In the genomic region with DNA sequence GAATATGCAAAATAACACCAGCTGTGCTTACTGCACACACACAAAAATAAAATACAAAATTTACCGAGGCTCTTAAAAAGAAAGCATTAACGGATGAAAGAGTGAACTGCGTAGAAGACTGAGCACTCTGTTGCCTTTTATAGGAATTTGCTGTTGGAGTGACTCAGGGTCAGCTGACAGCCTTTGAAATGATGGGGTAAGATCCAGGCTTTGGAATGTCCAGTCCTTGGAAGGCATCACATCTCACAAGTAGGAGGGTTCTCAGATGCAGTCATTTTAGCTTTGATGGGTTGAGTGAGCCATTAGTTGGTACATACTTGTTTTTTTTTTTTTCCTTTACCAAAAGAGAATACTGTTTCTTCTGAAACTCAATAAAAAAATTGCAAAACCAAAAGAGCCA, we compare ENCODE assay signal across 24 mouse cellular contexts.
DNase-seq lines count a peak whose midpoint lies in the region; ATAC-seq and TF ChIP-seq lines count a peak whose summit lies in the region.
"Had no signal": no experiment of that assay in that cellular context is flagged by ENCODE, and none has a peak within 500 bp of the region (broad histone marks: within the 10 kb centered on the region; RNA-seq: fewer than 3 reads in every experiment).

No protein-coding gene starts in this region.

- 72% methylated on average over 3 of the region's 3 CpGs for WGBS in forebrain, embryonic 15.5 days
- 70% methylated on average over 3 of the region's 3 CpGs for WGBS in forebrain, postnatal 0 days
- 80% methylated on average over 3 of the region's 3 CpGs for WGBS in midbrain, embryonic 13.5 days
- 92% methylated on average over 3 of the region's 3 CpGs for WGBS in midbrain, embryonic 10.5 days
- 82% methylated on average over 3 of the region's 3 CpGs for WGBS in hindbrain, embryonic 15.5 days
- WGBS in neural tube, embryonic 14.5 days, result 63% methylated on average over 3 of the region's 3 CpGs

- H3K36me3 ChIP-seq in forebrain, embryonic 15.5 days, result no peaks in the 10 kb centered on the region
- no peaks in the 10 kb centered on the region for H3K36me3 ChIP-seq in forebrain, postnatal 0 days (ENCODE audit: insufficient read depth)
- no peaks in the 10 kb centered on the region for H3K36me3 ChIP-seq in midbrain, embryonic 13.5 days
- H3K36me3 ChIP-seq in midbrain, embryonic 10.5 days, result no peaks in the 10 kb centered on the region
- no peaks in the 10 kb centered on the region for H3K36me3 ChIP-seq in hindbrain, embryonic 15.5 days
- no peaks in the 10 kb centered on the region for H3K36me3 ChIP-seq in neural tube, embryonic 14.5 days (ENCODE audit: control insufficient read depth, insufficient read depth, low read length)
- H3K36me3 ChIP-seq: heart, embryonic 12.5 days; liver, embryonic 13.5 days; neural tube, embryonic 12.5 days had no signal

- H3K4me3 ChIP-seq in forebrain, embryonic 15.5 days, result no peak overlapping the region
- no peak overlapping the region for H3K4me3 ChIP-seq in forebrain, postnatal 0 days (ENCODE audit: low read depth, low read length)
- H3K4me3 ChIP-seq in midbrain, embryonic 13.5 days (replicated peaks), result no peak overlapping the region
- no peak overlapping the region for H3K4me3 ChIP-seq in midbrain, embryonic 10.5 days
- no peak overlapping the region for H3K4me3 ChIP-seq in hindbrain, embryonic 15.5 days
- H3K4me3 ChIP-seq in neural tube, embryonic 14.5 days (ENCODE audit: low read depth, low read length), result no peak overlapping the region
- H3K4me3 ChIP-seq: heart, embryonic 12.5 days; liver, embryonic 13.5 days; neural tube, embryonic 12.5 days had no signal

- ATAC-seq in forebrain, embryonic 15.5 days (replicated peaks), result no peak
- no peak for ATAC-seq in forebrain, postnatal 0 days
- ATAC-seq in midbrain, embryonic 13.5 days, result no peak
- no peak for ATAC-seq in hindbrain, embryonic 15.5 days (ENCODE audit: low FRiP score, low read depth)
- no peak for ATAC-seq in neural tube, embryonic 14.5 days (ENCODE audit: low read depth)
- ATAC-seq: intestine, postnatal 0 days had no signal

- H3K9me3 ChIP-seq in forebrain, embryonic 15.5 days, result no peaks in the 10 kb centered on the region
- H3K9me3 ChIP-seq in forebrain, postnatal 0 days (ENCODE audit: low read length), result no peaks in the 10 kb centered on the region
- H3K9me3 ChIP-seq in midbrain, embryonic 13.5 days, result no peaks in the 10 kb centered on the region
- H3K9me3 ChIP-seq in midbrain, embryonic 10.5 days (replicated peaks), result no peaks in the 10 kb centered on the region
- H3K9me3 ChIP-seq in hindbrain, embryonic 15.5 days, result no peaks in the 10 kb centered on the region
- no peaks in the 10 kb centered on the region for H3K9me3 ChIP-seq in neural tube, embryonic 14.5 days (ENCODE audit: control insufficient read depth, low read length)
- H3K9me3 ChIP-seq: heart, embryonic 12.5 days; liver, embryonic 13.5 days; neural tube, embryonic 12.5 days had no signal

- H3K4me1 ChIP-seq in forebrain, embryonic 15.5 days, result no peaks in the 10 kb centered on the region
- 0 out of 2 replicates have a peak, but pooled peaks cover 5% of the 10 kb centered on the region for H3K4me1 ChIP-seq in forebrain, postnatal 0 days (ENCODE audit: insufficient read depth)
- peaks cover 12% of the 10 kb centered on the region; the same call in 1 of the 2 replicates for H3K4me1 ChIP-seq in midbrain, embryonic 13.5 days (replicated peaks)
- H3K4me1 ChIP-seq in midbrain, embryonic 10.5 days, result no peaks in the 10 kb centered on the region; the same call in 1 of the 2 replicates
- peaks cover 11% of the 10 kb centered on the region; the same call in 1 of the 2 replicates for H3K4me1 ChIP-seq in hindbrain, embryonic 15.5 days (replicated peaks)
- H3K4me1 ChIP-seq in neural tube, embryonic 14.5 days (ENCODE audit: control insufficient read depth, insufficient read depth, low read length), result 0 out of 2 replicates have a peak, but pooled peaks cover 6% of the 10 kb centered on the region
- H3K4me1 ChIP-seq: heart, embryonic 12.5 days; liver, embryonic 13.5 days; neural tube, embryonic 12.5 days had no signal

- H3K9ac ChIP-seq in forebrain, embryonic 15.5 days (replicated peaks), result no peak overlapping the region
- no peak overlapping the region for H3K9ac ChIP-seq in forebrain, postnatal 0 days
- H3K9ac ChIP-seq in midbrain, embryonic 13.5 days (replicated peaks), result no peak overlapping the region
- H3K9ac ChIP-seq in hindbrain, embryonic 15.5 days, result no peak overlapping the region
- H3K9ac ChIP-seq in neural tube, embryonic 14.5 days (replicated peaks; ENCODE audit: low read depth, low read length), result no peak overlapping the region
- H3K9ac ChIP-seq: heart, embryonic 12.5 days; liver, embryonic 13.5 days; neural tube, embryonic 12.5 days had no signal

- no peak for TF ChIP-seq CTCF in forebrain, postnatal 0 days (IDR thresholded peaks at IDR 0.05; ENCODE audit: low read depth)

- intact Hi-C loops in left cerebral cortex, postnatal 25 days (cut with DNase I), result no loop called here

- no peaks in the 10 kb centered on the region for H3K27me3 ChIP-seq in forebrain, embryonic 15.5 days
- no peaks in the 10 kb centered on the region for H3K27me3 ChIP-seq in forebrain, postnatal 0 days (ENCODE audit: insufficient read depth, low read length)
- no peaks in the 10 kb centered on the region for H3K27me3 ChIP-seq in midbrain, embryonic 13.5 days
- H3K27me3 ChIP-seq in midbrain, embryonic 10.5 days (ENCODE audit: low read depth, poor library complexity, severe bottlenecking), result no peaks in the 10 kb centered on the region
- no peaks in the 10 kb centered on the region for H3K27me3 ChIP-seq in hindbrain, embryonic 15.5 days
- H3K27me3 ChIP-seq in neural tube, embryonic 14.5 days (ENCODE audit: control insufficient read depth, insufficient read depth, low read length), result no peaks in the 10 kb centered on the region
- H3K27me3 ChIP-seq: heart, embryonic 12.5 days; liver, embryonic 13.5 days; neural tube, embryonic 12.5 days had no signal

- H3K27ac ChIP-seq in forebrain, embryonic 15.5 days (replicated peaks), result peak overlapping the region; percentile 35; the same call in 1 of the 2 replicates
- H3K27ac ChIP-seq in forebrain, postnatal 0 days (ENCODE audit: low read depth, low read length), result no peak overlapping the region
- H3K27ac ChIP-seq in midbrain, embryonic 13.5 days, result peak overlapping the region; percentile 77
- no peak overlapping the region for H3K27ac ChIP-seq in midbrain, embryonic 10.5 days (replicated peaks)
- H3K27ac ChIP-seq in hindbrain, embryonic 15.5 days (replicated peaks), result peak overlapping the region; percentile 75; the same call in 1 of the 2 replicates
- peak overlapping the region; percentile 62; the same call in 1 of the 2 replicates for H3K27ac ChIP-seq in neural tube, embryonic 14.5 days (ENCODE audit: low read depth, low read length)
- H3K27ac ChIP-seq: liver, embryonic 13.5 days; neural tube, embryonic 12.5 days had no signal

- no peak overlapping the region for H3K4me2 ChIP-seq in forebrain, embryonic 15.5 days (replicated peaks)
- no peak overlapping the region for H3K4me2 ChIP-seq in forebrain, postnatal 0 days (ENCODE audit: low read depth)
- no peak overlapping the region for H3K4me2 ChIP-seq in midbrain, embryonic 13.5 days (replicated peaks)
- H3K4me2 ChIP-seq in hindbrain, embryonic 15.5 days, result no peak overlapping the region
- no peak overlapping the region for H3K4me2 ChIP-seq in neural tube, embryonic 14.5 days (ENCODE audit: low read depth, low read length)
- H3K4me2 ChIP-seq: heart, embryonic 12.5 days; liver, embryonic 13.5 days; neural tube, embryonic 12.5 days had no signal

- DNase-seq in forebrain, postnatal 0 days, result no peak
- no peak for DNase-seq in midbrain, embryonic 10.5 days (ENCODE audit: low spot score)
- no peak for DNase-seq in testis, postnatal 10 days (ENCODE audit: low spot score)
- DNase-seq in left cerebral cortex, postnatal 25 days (ENCODE audit: low spot score in 2 of 2), result no peak
- DNase-seq: adrenal gland, adult 2 months; cerebellum, adult 2 months; cerebellum, postnatal 25 days; gastrocnemius, postnatal 25 days; heart, adult 18-20 months; heart, postnatal 10 days; kidney, postnatal 36 days; layer of hippocampus, postnatal 36 days; liver, embryonic 13.5 days; lung, adult 2 months; lung, postnatal 14 days; thymus, adult 2 months; thymus, postnatal 4 days had no signal

Comparison
In these comparisons a context has a peak if more than half of its experiments do, and no peak if none do; other contexts are left out.
1. H3K27ac ChIP-seq: peak in forebrain, embryonic 15.5 days (single experiment), midbrain, embryonic 13.5 days (single experiment), hindbrain, embryonic 15.5 days (single experiment) and neural tube, embryonic 14.5 days (single experiment); none in forebrain, postnatal 0 days (single experiment) and midbrain, embryonic 10.5 days (single experiment).